Mouse (Mus musculus) MEL-GATA-1-ER (cell line): ENCODE measurements at regions not wholly inside any gene's neighbourhood (a gene's known extent, or its start where the extent isn't known, plus 50 kb on each side); places are given as distances from the start of the nearest gene placed in this dataset.

Experiments
- DNase-seq: peaks from one replicate; pipeline ENCODE4 v3.0.0-alpha.2; 2012; ENCODE audit warnings: low read depth; ENCODE audit errors: extremely low read depth

- DNase-seq = no peak
These were observed 89.5 kb downstream of the Tmem38b start for GRCm38 (mm10) chr4:53915326-53915725.

GRCm38 (mm10) chr4:53919188-53919587, 93.3 kb downstream of the Tmem38b start:
- peak; percentile 16 for DNase-seq

GRCm38 (mm10) chr4:53920587-53920986, 94.7 kb downstream of the Tmem38b start:
- no peak for DNase-seq

- no peak for DNase-seq
These were observed 105.2 kb downstream of the Tmem38b start for GRCm38 (mm10) chr4:53931068-53931467.

GRCm38 (mm10) chr4:53931499-53931898, 105.7 kb downstream of the Tmem38b start:
- no peak for DNase-seq

GRCm38 (mm10) chr4:53935306-53935705, 109.5 kb downstream of the Tmem38b start:
- no peak for DNase-seq

- no peak for DNase-seq
These were observed 122.9 kb downstream of the Tmem38b start for GRCm38 (mm10) chr4:53948736-53949135.

GRCm38 (mm10) chr4:53949164-53949563, 123.3 kb downstream of the Tmem38b start:
- DNase-seq = no peak

GRCm38 (mm10) chr4:53950496-53950895, 124.7 kb downstream of the Tmem38b start:
- no peak for DNase-seq

- DNase-seq = no peak
These were observed 125.3 kb downstream of the Tmem38b start for GRCm38 (mm10) chr4:53951003-53951733.

- DNase-seq = no peak
These were observed 125.9 kb downstream of the Tmem38b start for GRCm38 (mm10) chr4:53951734-53952109.

GRCm38 (mm10) chr4:53952288-53952687, 126.4 kb downstream of the Tmem38b start:
- no peak for DNase-seq

GRCm38 (mm10) chr4:53962458-53962857, 136.6 kb downstream of the Tmem38b start:
- DNase-seq = no peak

- DNase-seq = no peak
These were observed 144.6 kb downstream of the Tmem38b start for GRCm38 (mm10) chr4:53970461-53970860.

GRCm38 (mm10) chr4:53970960-53971359, 145.1 kb downstream of the Tmem38b start:
- no peak for DNase-seq

GRCm38 (mm10) chr4:53976036-53976638, 150.3 kb downstream of the Tmem38b start:
- no peak for DNase-seq

GRCm38 (mm10) chr4:53986519-53987301, 160.9 kb downstream of the Tmem38b start:
- DNase-seq = no peak

- DNase-seq = no peak
These were observed 161.7 kb downstream of the Tmem38b start for GRCm38 (mm10) chr4:53987536-53987935.

- DNase-seq = no peak
These were observed 195.4 kb downstream of the Tmem38b start for GRCm38 (mm10) chr4:54021069-54021829.

GRCm38 (mm10) chr4:54021861-54022385, 196.1 kb downstream of the Tmem38b start:
- DNase-seq = no peak

GRCm38 (mm10) chr4:54026919-54027318, 201.1 kb downstream of the Tmem38b start:
- DNase-seq = no peak
